Mouse (Mus musculus): ENCODE measurements at regions not wholly inside any gene's neighbourhood (a gene's known extent, or its start where the extent isn't known, plus 50 kb on each side); places are given as distances from the start of the nearest gene placed in this dataset.
A peak's percentile ranks its signal among the peaks of the same experiment; 100 is the strongest.

- Histone ChIP-seq H3K4me1 (ENCODE audit: insufficient read depth, low read length) (peaks cover 10% of the 10 kb centered on the region; the same call in 1 of the 2 replicates), H3K9me3 (ENCODE audit: low read length) (no peaks in the 10 kb centered on the region), H3K9ac (replicated peaks; ENCODE audit: low read length) (no peak overlapping the region), H3K4me2 (replicated peaks; ENCODE audit: low read depth, low read length) (no peak overlapping the region), H3K36me3 (ENCODE audit: insufficient read depth, low read length) (no peaks in the 10 kb centered on the region), H3K27ac (ENCODE audit: low read length) (no peak overlapping the region), H3K4me3 (ENCODE audit: low read length) (no peak overlapping the region), H3K27me3 (ENCODE audit: insufficient read depth, low read length) (no peaks in the 10 kb centered on the region)
- no peak; the same call in 1 of the 2 replicates for ATAC-seq (ENCODE audit: low FRiP score, low TSS enrichment)
- 67% methylated on average over 9 of the region's 9 CpGs for WGBS
These were observed 168.9 kb downstream of the Zfp365 start for GRCm38 (mm10) chr10:67743561-67743960.

DNA sequence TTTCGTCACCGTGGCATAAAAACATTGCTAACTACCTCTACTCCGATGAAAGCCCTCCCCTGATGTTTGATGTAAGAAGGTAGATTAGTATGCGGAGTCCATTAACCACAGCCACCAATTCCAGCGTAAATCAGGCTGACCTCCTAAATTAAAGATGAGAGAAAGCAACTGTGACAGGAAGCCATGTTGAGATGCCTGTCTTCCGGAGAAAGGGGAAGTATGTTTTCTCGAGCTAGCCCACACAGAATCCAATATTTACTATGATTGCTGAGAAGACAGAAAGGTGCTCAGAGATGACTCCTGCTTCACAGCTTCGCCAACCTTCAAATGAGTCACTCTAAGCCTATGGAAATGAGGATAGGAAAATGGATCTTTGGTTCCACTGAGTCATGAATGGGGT, 169.6 kb downstream of the Zfp365 start:
- H3K4me1 ChIP-seq (ENCODE audit: insufficient read depth, low read length): peaks cover 10% of the 10 kb centered on the region; the same call in 1 of the 2 replicates
- H3K27me3 ChIP-seq (ENCODE audit: insufficient read depth, low read length): no peaks in the 10 kb centered on the region
- H3K27ac ChIP-seq (ENCODE audit: low read length): peak overlapping the region; percentile 81
- H3K36me3 ChIP-seq (ENCODE audit: insufficient read depth, low read length): no peaks in the 10 kb centered on the region
- H3K9me3 ChIP-seq (ENCODE audit: low read length): no peaks in the 10 kb centered on the region
- no peak overlapping the region for H3K9ac ChIP-seq (replicated peaks; ENCODE audit: low read length)
- no peak overlapping the region for H3K4me3 ChIP-seq (ENCODE audit: low read length)
- ATAC-seq (ENCODE audit: low FRiP score, low TSS enrichment): no peak
- H3K4me2 ChIP-seq (replicated peaks; ENCODE audit: low read depth, low read length): no peak overlapping the region
- 52% methylated on average over 8 of the region's 8 CpGs for WGBS

GRCm38 (mm10) chr10:67742305-67742704, 170.2 kb downstream of the Zfp365 start:
- no peaks in the 10 kb centered on the region for H3K27me3 ChIP-seq (ENCODE audit: insufficient read depth, low read length)
- peaks cover 10% of the 10 kb centered on the region; the same call in 1 of the 2 replicates for H3K4me1 ChIP-seq (ENCODE audit: insufficient read depth, low read length)
- peak overlapping the region; percentile 81 for H3K27ac ChIP-seq (ENCODE audit: low read length)
- WGBS: 54% methylated on average over 10 of the region's 10 CpGs
- H3K9ac ChIP-seq (replicated peaks; ENCODE audit: low read length): no peak overlapping the region
- no peak overlapping the region for H3K4me3 ChIP-seq (ENCODE audit: low read length)
- H3K36me3 ChIP-seq (ENCODE audit: insufficient read depth, low read length): no peaks in the 10 kb centered on the region
- no peak overlapping the region for H3K4me2 ChIP-seq (replicated peaks; ENCODE audit: low read depth, low read length)
- H3K9me3 ChIP-seq (ENCODE audit: low read length): no peaks in the 10 kb centered on the region
- ATAC-seq (ENCODE audit: low FRiP score, low TSS enrichment): peak; percentile 59; the same call in 1 of the 2 replicates

DNA sequence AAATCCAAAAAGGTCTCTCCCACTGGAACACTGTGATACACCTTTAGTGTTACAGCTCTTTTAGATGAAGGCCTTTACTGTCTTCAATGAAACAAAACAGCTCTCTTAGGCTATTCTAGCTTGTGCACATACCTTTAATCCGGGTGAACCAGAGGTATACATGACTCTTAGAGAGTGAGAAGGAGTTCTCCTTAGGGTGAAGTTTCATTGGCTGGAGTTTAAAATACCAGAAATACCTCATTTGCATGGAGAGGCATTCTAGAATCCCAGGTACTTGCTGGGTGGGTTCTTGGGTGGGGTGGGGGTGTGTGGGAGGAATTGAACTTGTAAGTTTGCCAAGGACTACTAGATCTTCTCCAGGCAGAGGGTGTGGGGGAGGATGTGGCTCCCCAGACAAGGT, 173.3 kb downstream of the Zfp365 start:
- H3K4me2 ChIP-seq (replicated peaks; ENCODE audit: low read depth, low read length): no peak overlapping the region
- no peaks in the 10 kb centered on the region for H3K27me3 ChIP-seq (ENCODE audit: insufficient read depth, low read length)
- 33% methylated on average over 1 of the region's 1 CpGs for WGBS
- peaks cover 10% of the 10 kb centered on the region; the same call in 1 of the 2 replicates for H3K4me1 ChIP-seq (ENCODE audit: insufficient read depth, low read length)
- H3K4me3 ChIP-seq (ENCODE audit: low read length): no peak overlapping the region
- ATAC-seq (ENCODE audit: low FRiP score, low TSS enrichment): no peak
- H3K9ac ChIP-seq (replicated peaks; ENCODE audit: low read length): no peak overlapping the region
- H3K27ac ChIP-seq (ENCODE audit: low read length): no peak overlapping the region
- H3K36me3 ChIP-seq (ENCODE audit: insufficient read depth, low read length): no peaks in the 10 kb centered on the region
- H3K9me3 ChIP-seq (ENCODE audit: low read length): no peaks in the 10 kb centered on the region

DNA sequence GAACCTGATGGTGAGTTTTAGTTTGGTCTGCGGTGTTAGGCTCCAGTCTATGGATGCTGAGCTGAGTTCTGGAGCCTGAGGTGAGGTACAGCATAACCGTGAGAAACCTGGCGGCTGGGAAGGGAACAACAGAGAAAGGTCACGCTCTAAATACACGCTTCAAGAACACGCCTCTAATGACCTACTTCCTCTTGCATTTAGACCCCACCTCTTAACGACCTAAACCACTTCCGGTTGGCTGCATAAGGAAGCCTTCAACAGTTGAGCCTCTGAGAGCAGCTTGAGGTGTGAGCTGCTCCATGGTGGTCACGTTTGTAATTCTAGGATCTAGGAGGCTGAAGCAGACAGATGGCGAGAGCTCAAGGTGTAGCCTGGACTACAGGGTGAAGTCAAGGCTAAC, 175.8 kb downstream of the Zfp365 start:
- H3K4me1 ChIP-seq (ENCODE audit: insufficient read depth, low read length): peaks cover 6% of the 10 kb centered on the region; the same call in 1 of the 2 replicates
- H3K36me3 ChIP-seq (ENCODE audit: insufficient read depth, low read length): no peaks in the 10 kb centered on the region
- 78% methylated on average over 10 of the region's 10 CpGs for WGBS
- no peak overlapping the region for H3K4me2 ChIP-seq (replicated peaks; ENCODE audit: low read depth, low read length)
- ATAC-seq (ENCODE audit: low FRiP score, low TSS enrichment): no peak
- H3K27me3 ChIP-seq (ENCODE audit: insufficient read depth, low read length): no peaks in the 10 kb centered on the region
- no peak overlapping the region for H3K27ac ChIP-seq (ENCODE audit: low read length)
- no peaks in the 10 kb centered on the region for H3K9me3 ChIP-seq (ENCODE audit: low read length)
- no peak overlapping the region for H3K4me3 ChIP-seq (ENCODE audit: low read length)
- no peak overlapping the region for H3K9ac ChIP-seq (replicated peaks; ENCODE audit: low read length)

- Histone ChIP-seq H3K4me2 (replicated peaks; ENCODE audit: low read depth, low read length) (no peak overlapping the region), H3K27me3 (ENCODE audit: insufficient read depth, low read length) (no peaks in the 10 kb centered on the region), H3K4me1 (ENCODE audit: insufficient read depth, low read length) (no peaks in the 10 kb centered on the region), H3K4me3 (ENCODE audit: low read length) (no peak overlapping the region), H3K9ac (replicated peaks; ENCODE audit: low read length) (no peak overlapping the region), H3K27ac (ENCODE audit: low read length) (no peak overlapping the region), H3K36me3 (ENCODE audit: insufficient read depth, low read length) (no peaks in the 10 kb centered on the region), H3K9me3 (ENCODE audit: low read length) (no peaks in the 10 kb centered on the region)
- no peak for ATAC-seq (ENCODE audit: low FRiP score, low TSS enrichment)
- whole genome bisulfite sequencing: 48% methylated on average over 9 of the region's 9 CpGs
These were observed 180.9 kb downstream of the Zfp365 start for GRCm38 (mm10) chr10:67731577-67731976.

GRCm38 (mm10) chr10:67729271-67729670, 180.5 kb upstream of the Ado start:
- Histone ChIP-seq H3K36me3 (ENCODE audit: insufficient read depth, low read length) (no peaks in the 10 kb centered on the region), H3K27ac (ENCODE audit: low read length) (no peak overlapping the region), H3K9ac (replicated peaks; ENCODE audit: low read length) (no peak overlapping the region), H3K4me3 (ENCODE audit: low read length) (no peak overlapping the region), H3K4me1 (ENCODE audit: insufficient read depth, low read length) (no peaks in the 10 kb centered on the region), H3K9me3 (ENCODE audit: low read length) (no peaks in the 10 kb centered on the region), H3K27me3 (ENCODE audit: insufficient read depth, low read length) (no peaks in the 10 kb centered on the region), H3K4me2 (replicated peaks; ENCODE audit: low read depth, low read length) (no peak overlapping the region)
- no peak for ATAC-seq (ENCODE audit: low FRiP score, low TSS enrichment)
- 58% methylated on average over 6 of the region's 6 CpGs for WGBS

DNA sequence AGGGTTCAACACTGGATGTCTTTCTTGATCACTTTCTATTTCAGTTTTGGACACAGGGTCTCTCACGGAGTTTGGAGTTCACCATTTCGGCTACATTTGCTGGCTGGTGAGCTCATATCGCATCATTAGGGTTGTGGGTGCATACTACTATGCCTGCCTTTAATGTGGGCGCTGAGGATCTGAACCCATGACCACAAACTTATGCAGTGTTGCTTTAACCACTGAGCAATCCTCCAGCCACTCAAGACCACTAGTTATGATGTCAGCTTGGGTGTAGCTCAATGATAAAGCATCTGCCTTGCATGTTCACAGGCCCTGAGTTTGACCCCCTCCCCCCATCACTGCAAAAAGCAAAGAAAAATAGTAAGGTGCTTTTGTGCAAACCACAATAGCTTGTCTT, 178.8 kb upstream of the Ado start:
- Histone ChIP-seq H3K4me1 (ENCODE audit: insufficient read depth, low read length) (no peaks in the 10 kb centered on the region), H3K4me2 (replicated peaks; ENCODE audit: low read depth, low read length) (no peak overlapping the region), H3K36me3 (ENCODE audit: insufficient read depth, low read length) (no peaks in the 10 kb centered on the region), H3K27me3 (ENCODE audit: insufficient read depth, low read length) (no peaks in the 10 kb centered on the region), H3K9ac (replicated peaks; ENCODE audit: low read length) (no peak overlapping the region), H3K4me3 (ENCODE audit: low read length) (no peak overlapping the region), H3K9me3 (ENCODE audit: low read length) (no peaks in the 10 kb centered on the region), H3K27ac (ENCODE audit: low read length) (no peak overlapping the region)
- ATAC-seq (ENCODE audit: low FRiP score, low TSS enrichment): no peak
- WGBS: 92% methylated on average over 4 of the region's 4 CpGs

- no peak overlapping the region for H3K4me2 ChIP-seq (replicated peaks; ENCODE audit: low read depth, low read length)
- H3K9ac ChIP-seq (replicated peaks; ENCODE audit: low read length): no peak overlapping the region
- no peak overlapping the region for H3K27ac ChIP-seq (ENCODE audit: low read length)
- no peaks in the 10 kb centered on the region for H3K27me3 ChIP-seq (ENCODE audit: insufficient read depth, low read length)
- H3K4me1 ChIP-seq (ENCODE audit: insufficient read depth, low read length): no peaks in the 10 kb centered on the region
- H3K4me3 ChIP-seq (ENCODE audit: low read length): no peak overlapping the region
- no peak for ATAC-seq (ENCODE audit: low FRiP score, low TSS enrichment)
- H3K36me3 ChIP-seq (ENCODE audit: insufficient read depth, low read length): no peaks in the 10 kb centered on the region
- 76% methylated on average over 6 of the region's 6 CpGs for WGBS
- no peaks in the 10 kb centered on the region for H3K9me3 ChIP-seq (ENCODE audit: low read length)
These were observed 178.0 kb upstream of the Ado start for GRCm38 (mm10) chr10:67726796-67727195.

- ATAC-seq (ENCODE audit: low FRiP score, low TSS enrichment): no peak
- Histone ChIP-seq H3K4me2 (replicated peaks; ENCODE audit: low read depth, low read length) (no peak overlapping the region), H3K4me1 (ENCODE audit: insufficient read depth, low read length) (no peaks in the 10 kb centered on the region), H3K36me3 (ENCODE audit: insufficient read depth, low read length) (no peaks in the 10 kb centered on the region), H3K4me3 (ENCODE audit: low read length) (no peak overlapping the region), H3K27ac (ENCODE audit: low read length) (no peak overlapping the region), H3K27me3 (ENCODE audit: insufficient read depth, low read length) (no peaks in the 10 kb centered on the region), H3K9ac (replicated peaks; ENCODE audit: low read length) (no peak overlapping the region), H3K9me3 (ENCODE audit: low read length) (no peaks in the 10 kb centered on the region)
- WGBS: 82% methylated on average over 7 of the region's 7 CpGs
These were observed 177.6 kb upstream of the Ado start for GRCm38 (mm10) chr10:67726351-67726750.
